Mouse (Mus musculus) mesoderm, embryonic 11.5 days (tissue): ENCODE results near the gene Rmi1.
"Not testable (repeated sequence)": the region's sequence is repeated elsewhere in the genome, so short reads cannot be mapped to it uniquely, and the experiment has no call there.

Source experiments
- DNase-seq: peaks from one replicate; pipeline ENCODE4 v3.0.0-alpha.2; 2012; ENCODE audit warnings: low read depth, low spot score

The Rmi1 gene

GRCm38 (mm10) chr13:58402003-58402743 lies at the start of gene Rmi1:
Gene Rmi1 (plus strand): TSS chr13:58402248.
- peak; percentile 99 for DNase-seq

GRCm38 (mm10) chr13:58352996-58353395 lies 49.1 kb upstream of the Rmi1 start:
- DNase-seq: no peak

- peak; percentile 89 for DNase-seq
Measured at GRCm38 (mm10) chr13:58358629-58359303, 43.3 kb upstream of the Rmi1 start, which contains the start of gene Kif27. Gene Kif27 (minus strand): TSS chr13:58359122.

- DNase-seq: no peak
Measured at GRCm38 (mm10) chr13:58359304-58359653, 42.8 kb upstream of the Rmi1 start.

- DNase-seq: no peak
Measured at GRCm38 (mm10) chr13:58364353-58365175, 37.5 kb upstream of the Rmi1 start.

GRCm38 (mm10) chr13:58365179-58365578 lies 36.9 kb upstream of the Rmi1 start:
- DNase-seq: not testable (repeated sequence)

GRCm38 (mm10) chr13:58366373-58366772 lies 35.7 kb upstream of the Rmi1 start:
- DNase-seq: no peak

GRCm38 (mm10) chr13:58367641-58368040 lies 34.4 kb upstream of the Rmi1 start:
- no peak for DNase-seq

- DNase-seq: no peak
Measured at GRCm38 (mm10) chr13:58368835-58369234, 33.2 kb upstream of the Rmi1 start.

- DNase-seq: no peak
Measured at GRCm38 (mm10) chr13:58372278-58373152, 29.5 kb upstream of the Rmi1 start.

GRCm38 (mm10) chr13:58373153-58373470 lies 28.9 kb upstream of the Rmi1 start:
- no peak for DNase-seq

GRCm38 (mm10) chr13:58384371-58384770 lies 17.7 kb upstream of the Rmi1 start:
- no peak for DNase-seq

GRCm38 (mm10) chr13:58384779-58385546 lies 17.1 kb upstream of the Rmi1 start, which contains the start of gene 2210016F16Rik:
Gene 2210016F16Rik (minus strand): TSS chr13:58385225.
- DNase-seq: peak; percentile 71

GRCm38 (mm10) chr13:58385547-58385920 lies 16.5 kb upstream of the Rmi1 start:
- DNase-seq: no peak

GRCm38 (mm10) chr13:58387948-58388347 lies 14.1 kb upstream of the Rmi1 start:
- peak; percentile 85 for DNase-seq

GRCm38 (mm10) chr13:58388379-58388778 lies 13.7 kb upstream of the Rmi1 start:
- no peak for DNase-seq

- no peak for DNase-seq
Measured at GRCm38 (mm10) chr13:58389324-58389951, 12.6 kb upstream of the Rmi1 start.

- not testable (repeated sequence) for DNase-seq
Measured at GRCm38 (mm10) chr13:58394392-58394791, 7.7 kb upstream of the Rmi1 start.

- no peak for DNase-seq
Measured at GRCm38 (mm10) chr13:58397651-58398050, 4.4 kb upstream of the Rmi1 start.

- DNase-seq: no peak
Measured at GRCm38 (mm10) chr13:58400576-58400975, 1.5 kb upstream of the Rmi1 start.
